12 mouse cellular contexts compared by ENCODE assay signal in the genomic region with DNA sequence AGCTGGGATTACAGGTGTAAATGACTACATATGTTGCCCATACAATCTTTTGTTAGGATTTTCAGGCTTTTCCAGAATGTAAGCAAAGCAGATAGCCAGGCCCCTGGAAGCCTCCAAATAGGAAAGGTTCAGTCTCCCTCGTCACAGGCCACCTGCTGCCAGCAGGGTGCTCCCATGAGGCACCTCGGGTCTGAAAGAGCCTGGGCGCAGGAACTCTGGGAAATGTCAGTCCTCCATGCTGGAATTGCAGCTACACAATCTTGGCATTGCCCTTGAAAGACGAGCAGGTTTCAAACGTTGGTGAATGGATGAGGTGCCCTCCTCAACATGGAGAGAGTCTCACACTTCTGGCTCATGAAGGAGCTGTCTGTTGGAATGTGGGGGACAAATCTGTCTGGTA. TPM values are rescaled to one million over a fixed set of nuclear protein-coding genes. Genes with fewer than 3 reads are reported as not detected.
DNase-seq lines count a peak whose midpoint lies in the region; ATAC-seq and TF ChIP-seq lines count a peak whose summit lies in the region.
"Had no signal": no experiment of that assay in that cellular context is flagged by ENCODE, and none has a peak within 500 bp of the region (broad histone marks: within the 10 kb centered on the region; RNA-seq: fewer than 3 reads in every experiment).

No protein-coding gene starts in this region.

- no peaks in the 10 kb centered on the region for H3K9me3 ChIP-seq in forebrain, embryonic 14.5 days (replicated peaks; ENCODE audit: control insufficient read depth, low read length)
- H3K9me3 ChIP-seq in forebrain, embryonic 11.5 days (ENCODE audit: control insufficient read depth, low read length): no peaks in the 10 kb centered on the region
- H3K9me3 ChIP-seq in kidney, postnatal 0 days (replicated peaks; ENCODE audit: low read length): no peaks in the 10 kb centered on the region
- H3K9me3 ChIP-seq in midbrain, embryonic 10.5 days (replicated peaks): 0 out of 2 replicates have a peak, but pooled peaks cover 5% of the 10 kb centered on the region
- no peaks in the 10 kb centered on the region for H3K9me3 ChIP-seq in hindbrain, embryonic 16.5 days (ENCODE audit: control insufficient read depth, low read length)
- H3K9me3 ChIP-seq: lung, embryonic 15.5 days had no signal

- 0 out of 2 replicates have a peak overlapping the region, but pooled peaks have one; percentile 10 for H3K9ac ChIP-seq in forebrain, embryonic 14.5 days (ENCODE audit: low read length)
- no peak overlapping the region for H3K9ac ChIP-seq in forebrain, embryonic 11.5 days (ENCODE audit: low read length)
- H3K9ac ChIP-seq in kidney, postnatal 0 days (ENCODE audit: low read depth, low read length): 0 out of 2 replicates have a peak overlapping the region, but pooled peaks have one; percentile 13
- H3K9ac ChIP-seq in hindbrain, embryonic 16.5 days (ENCODE audit: low read depth, low read length): no peak overlapping the region
- H3K9ac ChIP-seq: forebrain, embryonic 12.5 days; lung, embryonic 15.5 days had no signal

- TF ChIP-seq CTCF in kidney, postnatal 0 days (IDR thresholded peaks at IDR 0.05; ENCODE audit: low read depth): peak; percentile 38; the same call in 1 of the 2 replicates

- no peak for ATAC-seq in forebrain, embryonic 14.5 days
- ATAC-seq in forebrain, embryonic 11.5 days (replicated peaks; ENCODE audit: low FRiP score): no peak
- no peak for ATAC-seq in kidney, postnatal 0 days (replicated peaks; ENCODE audit: low FRiP score, low read depth)
- ATAC-seq in hindbrain, embryonic 16.5 days: no peak

- peaks cover 34% of the 10 kb centered on the region for H3K36me3 ChIP-seq in forebrain, embryonic 14.5 days (ENCODE audit: control insufficient read depth, insufficient read depth, low read length)
- no peaks in the 10 kb centered on the region for H3K36me3 ChIP-seq in forebrain, embryonic 11.5 days (ENCODE audit: control insufficient read depth, insufficient read depth, low read length)
- H3K36me3 ChIP-seq in kidney, postnatal 0 days (ENCODE audit: insufficient read depth, low read length): peaks cover 16% of the 10 kb centered on the region
- H3K36me3 ChIP-seq in midbrain, embryonic 10.5 days: peaks cover 35% of the 10 kb centered on the region
- H3K36me3 ChIP-seq in hindbrain, embryonic 16.5 days (ENCODE audit: control insufficient read depth, insufficient read depth, low read length): peaks cover 22% of the 10 kb centered on the region

- WGBS in forebrain, embryonic 14.5 days: 49% methylated on average over 5 of the region's 5 CpGs
- 56% methylated on average over 5 of the region's 5 CpGs for WGBS in forebrain, embryonic 11.5 days
- 40% methylated on average over 5 of the region's 5 CpGs for WGBS in kidney, postnatal 0 days
- WGBS in midbrain, embryonic 10.5 days: 50% methylated on average over 5 of the region's 5 CpGs
- WGBS in hindbrain, embryonic 16.5 days: 37% methylated on average over 5 of the region's 5 CpGs

- H3K4me1 ChIP-seq in forebrain, embryonic 14.5 days (ENCODE audit: control insufficient read depth, insufficient read depth, low read length): peaks cover 5% of the 10 kb centered on the region
- peaks cover 6% of the 10 kb centered on the region; the same call in 1 of the 2 replicates for H3K4me1 ChIP-seq in forebrain, embryonic 11.5 days (replicated peaks; ENCODE audit: control insufficient read depth, insufficient read depth, low read length)
- H3K4me1 ChIP-seq in kidney, postnatal 0 days (replicated peaks; ENCODE audit: insufficient read depth, low read length): peaks cover 11% of the 10 kb centered on the region
- peaks cover 13% of the 10 kb centered on the region for H3K4me1 ChIP-seq in midbrain, embryonic 10.5 days
- peaks cover 14% of the 10 kb centered on the region for H3K4me1 ChIP-seq in hindbrain, embryonic 16.5 days (ENCODE audit: control insufficient read depth, insufficient read depth, low read depth, low read length)
- H3K4me1 ChIP-seq: lung, embryonic 15.5 days had no signal

- no peak overlapping the region for H3K27ac ChIP-seq in forebrain, embryonic 14.5 days (ENCODE audit: low read depth, low read length)
- H3K27ac ChIP-seq in forebrain, embryonic 11.5 days (ENCODE audit: low read depth, low read length): no peak overlapping the region
- H3K27ac ChIP-seq in kidney, postnatal 0 days: no peak overlapping the region
- no peak overlapping the region for H3K27ac ChIP-seq in midbrain, embryonic 10.5 days (replicated peaks)
- H3K27ac ChIP-seq in hindbrain, embryonic 16.5 days (ENCODE audit: low read depth, low read length): no peak overlapping the region
- H3K27ac ChIP-seq: forebrain, embryonic 12.5 days; lung, embryonic 15.5 days had no signal

- H3K27me3 ChIP-seq in forebrain, embryonic 14.5 days (replicated peaks; ENCODE audit: control insufficient read depth, insufficient read depth, low read length): no peaks in the 10 kb centered on the region
- peaks cover 14% of the 10 kb centered on the region for H3K27me3 ChIP-seq in forebrain, embryonic 11.5 days (ENCODE audit: control insufficient read depth, insufficient read depth, low read length)
- H3K27me3 ChIP-seq in kidney, postnatal 0 days (ENCODE audit: insufficient read depth, low read length): no peaks in the 10 kb centered on the region
- H3K27me3 ChIP-seq in midbrain, embryonic 10.5 days (ENCODE audit: low read depth, poor library complexity, severe bottlenecking): peaks cover 30% of the 10 kb centered on the region
- H3K27me3 ChIP-seq in hindbrain, embryonic 16.5 days (replicated peaks; ENCODE audit: control insufficient read depth, insufficient read depth, low read length): no peaks in the 10 kb centered on the region
- H3K27me3 ChIP-seq: lung, embryonic 15.5 days had no signal

- no peak overlapping the region for H3K4me3 ChIP-seq in forebrain, embryonic 14.5 days (ENCODE audit: low read depth, low read length)
- no peak overlapping the region for H3K4me3 ChIP-seq in forebrain, embryonic 11.5 days (ENCODE audit: low read depth, low read length)
- H3K4me3 ChIP-seq in kidney, postnatal 0 days (replicated peaks; ENCODE audit: low read depth, low read length): no peak overlapping the region
- H3K4me3 ChIP-seq in midbrain, embryonic 10.5 days: no peak overlapping the region
- H3K4me3 ChIP-seq in hindbrain, embryonic 16.5 days (ENCODE audit: low read length): no peak overlapping the region
- H3K4me3 ChIP-seq: forebrain, embryonic 12.5 days; lung, embryonic 15.5 days had no signal

- no peak overlapping the region for H3K4me2 ChIP-seq in forebrain, embryonic 14.5 days (ENCODE audit: low read length)
- no peak overlapping the region for H3K4me2 ChIP-seq in forebrain, embryonic 11.5 days (ENCODE audit: low read depth, low read length, severe bottlenecking)
- no peak overlapping the region for H3K4me2 ChIP-seq in kidney, postnatal 0 days (ENCODE audit: low read length)
- no peak overlapping the region for H3K4me2 ChIP-seq in hindbrain, embryonic 16.5 days (ENCODE audit: low read length)
- H3K4me2 ChIP-seq: forebrain, embryonic 12.5 days; lung, embryonic 15.5 days had no signal

- DNase-seq in forebrain, embryonic 14.5 days (ENCODE audit: low spot score): no peak
- no peak for DNase-seq in forebrain, embryonic 11.5 days (ENCODE audit: low spot score)
- peak; percentile 29 to 67 for DNase-seq in layer of hippocampus, postnatal 14 days (ENCODE audit: low spot score in 2 of 2)
- no peak for DNase-seq in layer of hippocampus, postnatal 25 days (ENCODE audit: extremely low spot score in 1 of 2, low spot score in 1 of 2)
- peak; percentile 36 for DNase-seq in adrenal gland, postnatal 25 days
- DNase-seq in kidney, postnatal 0 days (ENCODE audit: low spot score): no peak
- no peak for DNase-seq in midbrain, embryonic 10.5 days (ENCODE audit: low spot score)

RNA-seq across cellular contexts. Expression of a gene that starts 7.7 kb away (rescaled TPM):
- polyA plus RNA-seq in forebrain, embryonic 14.5 days (2014; fragmentation: Nextera tagmentation; extraction: Ambion mirVana): 19.5 and 25.1 TPM in 2 replicates
- polyA plus RNA-seq in forebrain, embryonic 11.5 days (2014; fragmentation: Nextera tagmentation; extraction: Ambion mirVana): 16.1 and 16.4 TPM in 2 replicates
- total RNA-seq in layer of hippocampus, postnatal 14 days (2021): 10 to 100 TPM; 87.5 to 89.7 TPM
- 10 to 100 TPM; 69.0 to 71.9 TPM for total RNA-seq in layer of hippocampus, postnatal 25 days (2021)
- 24.5 and 29.5 TPM in 2 replicates for total RNA-seq in adrenal gland, postnatal 25 days (2021)
- polyA plus RNA-seq in kidney, postnatal 0 days (2015; fragmentation: Nextera tagmentation; extraction: Ambion mirVana): 5.4 and 6.0 TPM in 2 replicates
- polyA plus RNA-seq in midbrain, embryonic 10.5 days (2016; fragmentation: Nextera tagmentation; extraction: Ambion mirVana): 8.4 and 12.5 TPM in 2 replicates
- 19.2 and 24.7 TPM in 2 replicates for polyA plus RNA-seq in hindbrain, embryonic 16.5 days (2015; fragmentation: Nextera tagmentation; extraction: Ambion mirVana)

RNA-seq across cellular contexts. Expression of a gene that starts 7.8 kb away (rescaled TPM):
- 0.28 TPM in 1 of 2 replicates, not detected in the other for polyA plus RNA-seq in forebrain, embryonic 14.5 days (2014; fragmentation: Nextera tagmentation; extraction: Ambion mirVana)
- not detected in 2 replicates for polyA plus RNA-seq in forebrain, embryonic 11.5 days (2014; fragmentation: Nextera tagmentation; extraction: Ambion mirVana)
- not detected for total RNA-seq in layer of hippocampus, postnatal 14 days (2021)
- total RNA-seq in layer of hippocampus, postnatal 25 days (2021): not detected
- total RNA-seq in adrenal gland, postnatal 25 days (2021): not detected in 2 replicates
- polyA plus RNA-seq in kidney, postnatal 0 days (2015; fragmentation: Nextera tagmentation; extraction: Ambion mirVana): 0.50 and 0.55 TPM in 2 replicates
- polyA plus RNA-seq in midbrain, embryonic 10.5 days (2016; fragmentation: Nextera tagmentation; extraction: Ambion mirVana): 0.14 TPM in 1 of 2 replicates, not detected in the other
- polyA plus RNA-seq in hindbrain, embryonic 16.5 days (2015; fragmentation: Nextera tagmentation; extraction: Ambion mirVana): not detected in 2 replicates
- total RNA-seq: gastrocnemius, postnatal 36 days; heart, postnatal 25 days had no signal
- polyA plus RNA-seq: forebrain, embryonic 12.5 days had no signal

RNA-seq across cellular contexts. Expression of a gene that starts 7.9 kb away (rescaled TPM):
- 65.1 and 66.6 TPM in 2 replicates for polyA plus RNA-seq in forebrain, embryonic 14.5 days (2014; fragmentation: Nextera tagmentation; extraction: Ambion mirVana)
- polyA plus RNA-seq in forebrain, embryonic 11.5 days (2014; fragmentation: Nextera tagmentation; extraction: Ambion mirVana): 140 and 150 TPM in 2 replicates
- 10 to 100 TPM; 41.0 to 46.8 TPM for total RNA-seq in layer of hippocampus, postnatal 14 days (2021)
- 10 to 100 TPM; 34.8 to 43.0 TPM for total RNA-seq in layer of hippocampus, postnatal 25 days (2021)
- total RNA-seq in adrenal gland, postnatal 25 days (2021): 38.0 and 51.2 TPM in 2 replicates
- 58.4 and 63.6 TPM in 2 replicates for polyA plus RNA-seq in kidney, postnatal 0 days (2015; fragmentation: Nextera tagmentation; extraction: Ambion mirVana)
- 149 and 160 TPM in 2 replicates for polyA plus RNA-seq in midbrain, embryonic 10.5 days (2016; fragmentation: Nextera tagmentation; extraction: Ambion mirVana)
- polyA plus RNA-seq in hindbrain, embryonic 16.5 days (2015; fragmentation: Nextera tagmentation; extraction: Ambion mirVana): 63.8 and 74.3 TPM in 2 replicates

RNA-seq across cellular contexts. Expression of a gene that starts 25.9 kb away (rescaled TPM):
- 0.20 and 0.45 TPM in 2 replicates for polyA plus RNA-seq in forebrain, embryonic 14.5 days (2014; fragmentation: Nextera tagmentation; extraction: Ambion mirVana)
- polyA plus RNA-seq in forebrain, embryonic 11.5 days (2014; fragmentation: Nextera tagmentation; extraction: Ambion mirVana): 0.96 and 1.3 TPM in 2 replicates
- not detected for total RNA-seq in layer of hippocampus, postnatal 14 days (2021)
- not detected for total RNA-seq in layer of hippocampus, postnatal 25 days (2021)
- total RNA-seq in adrenal gland, postnatal 25 days (2021): not detected in 2 replicates
- polyA plus RNA-seq in kidney, postnatal 0 days (2015; fragmentation: Nextera tagmentation; extraction: Ambion mirVana): 0.06 and 0.12 TPM in 2 replicates
- polyA plus RNA-seq in midbrain, embryonic 10.5 days (2016; fragmentation: Nextera tagmentation; extraction: Ambion mirVana): 0.64 and 0.99 TPM in 2 replicates
- polyA plus RNA-seq in hindbrain, embryonic 16.5 days (2015; fragmentation: Nextera tagmentation; extraction: Ambion mirVana): 1.0 and 1.1 TPM in 2 replicates
- total RNA-seq: gastrocnemius, postnatal 36 days; heart, postnatal 25 days had no signal

RNA-seq across cellular contexts. Expression of a gene that starts 31.3 kb away (rescaled TPM):
- 178 and 205 TPM in 2 replicates for polyA plus RNA-seq in forebrain, embryonic 14.5 days (2014; fragmentation: Nextera tagmentation; extraction: Ambion mirVana)
- polyA plus RNA-seq in forebrain, embryonic 11.5 days (2014; fragmentation: Nextera tagmentation; extraction: Ambion mirVana): 109 and 114 TPM in 2 replicates
- 10 to 100 TPM; 38.1 to 43.3 TPM for total RNA-seq in layer of hippocampus, postnatal 14 days (2021)
- total RNA-seq in layer of hippocampus, postnatal 25 days (2021): 10 to 100 TPM; 39.8 to 45.0 TPM
- 6.2 and 7.0 TPM in 2 replicates for total RNA-seq in adrenal gland, postnatal 25 days (2021)
- polyA plus RNA-seq in kidney, postnatal 0 days (2015; fragmentation: Nextera tagmentation; extraction: Ambion mirVana): 40.2 and 41.4 TPM in 2 replicates
- polyA plus RNA-seq in midbrain, embryonic 10.5 days (2016; fragmentation: Nextera tagmentation; extraction: Ambion mirVana): 116 and 127 TPM in 2 replicates
- 272 and 277 TPM in 2 replicates for polyA plus RNA-seq in hindbrain, embryonic 16.5 days (2015; fragmentation: Nextera tagmentation; extraction: Ambion mirVana)

Comparison
In these comparisons a context has a peak if more than half of its experiments do, and no peak if none do; other contexts are left out.
1. DNase-seq: peak in layer of hippocampus, postnatal 14 days (2 of 2) and adrenal gland, postnatal 25 days (single experiment); none in forebrain, embryonic 14.5 days (single experiment), forebrain, embryonic 11.5 days (single experiment), layer of hippocampus, postnatal 25 days (0 of 2), kidney, postnatal 0 days (single experiment) and midbrain, embryonic 10.5 days (single experiment).
2. H3K9ac ChIP-seq: peak in forebrain, embryonic 14.5 days (single experiment) and kidney, postnatal 0 days (single experiment); none in forebrain, embryonic 11.5 days (single experiment) and hindbrain, embryonic 16.5 days (single experiment).